Mouse (Mus musculus) heart, postnatal 0 days (tissue): ENCODE data around the gene Arhgef16. TPM values are rescaled to one million over a fixed set of nuclear protein-coding genes. Genes with fewer than 3 reads are reported as not detected.

Experiments used
- ATAC-seq: fragments of 200-750 bp; cut with Nextera tagmentation; 2 replicates; pipeline ENCODE4 v1.8.0; 2017; ENCODE audit warnings: low read depth, moderate number of reproducible peaks, moderate library complexity; ENCODE audit not compliant: insufficient read depth
- DNase-seq: peaks from one replicate; pipeline ENCODE4 v3.0.0-alpha.2; 2016; ENCODE audit warnings: low spot score
- H3K27ac ChIP-seq: fragments of 300-500 bp; sonication (generic); 2 replicates; pipeline ENCODE4 v1.5.1; 2014; ENCODE audit warnings: low read depth, mild to moderate bottlenecking
- H3K27me3 ChIP-seq: fragments of 300-500 bp; sonication (generic); 2 replicates; pipeline ENCODE4 v1.6.1; 2014; ENCODE audit warnings: low read length, mixed read lengths; ENCODE audit not compliant: control insufficient read depth, insufficient read depth
- H3K36me3 ChIP-seq: fragments of 300-500 bp; sonication (generic); replicated peaks from 2 replicates; pipeline ENCODE4 v1.6.1; 2014; ENCODE audit warnings: low read length, mixed read lengths; ENCODE audit not compliant: control insufficient read depth, insufficient read depth
- H3K4me1 ChIP-seq: fragments of 300-500 bp; sonication (generic); 2 replicates; pipeline ENCODE4 v1.6.1; 2014; ENCODE audit warnings: antibody characterized with exemption; ENCODE audit not compliant: control insufficient read depth, insufficient read depth
- H3K4me2 ChIP-seq: fragments of 300-500 bp; sonication (generic); 2 replicates; pipeline ENCODE4 v1.6.1; 2014; ENCODE audit warnings: low read depth, mild to moderate bottlenecking, low read length, moderate library complexity
- H3K4me3 ChIP-seq: fragments of 300-500 bp; sonication (generic); 2 replicates; pipeline ENCODE4 v1.5.1; 2014; ENCODE audit warnings: low read depth, low read length
- H3K9ac ChIP-seq: fragments of 300-500 bp; sonication (generic); replicated peaks from 2 replicates; pipeline ENCODE4 v1.6.1; 2014; ENCODE audit warnings: low read depth, low read length, mixed read lengths
- H3K9me3 ChIP-seq: fragments of 300-500 bp; sonication (generic); replicated peaks from 2 replicates; pipeline ENCODE4 v1.6.1; 2016; ENCODE audit warnings: low read length; ENCODE audit not compliant: control insufficient read depth
- CTCF ChIP-seq: IDR thresholded peaks from 2 replicates; pipeline ENCODE4 v1.5.1; 2016; ENCODE audit warnings: antibody characterized with exemption, control low read depth, low read depth
- EP300 ChIP-seq: IDR thresholded peaks from 2 replicates; pipeline ENCODE4 v1.6.1; 2016; ENCODE audit warnings: antibody characterized with exemption, low read depth
- WGBS: fragments of 180-500 bp; shearing (Covaris S2); extraction: QIAGEN DNeasy Blood & Tissue Kit; methylation state at CpG from one replicate; pipeline ENCODE4 v1.1.7; 2014; 5-methylcytosine and 5-hydroxymethylcytosine counted together
- polyA plus RNA-seq: library from polyadenylated mRNA; unstranded; fragments of >200 nt; fragmentation: Nextera tagmentation; extraction: Ambion mirVana; gene quantifications from 2 replicates; pipeline ENCODE4 v1.2.1, GENCODE M21; 2015
- total RNA-seq: library from RNA; depleted of rRNA; stranded (reverse); fragments of >200 nt; gene quantifications from 2 replicates; pipeline ENCODE4 v1.2.3, GENCODE M21; 2014; ENCODE audit warnings: low replicate concordance

Arhgef16 gene
- total and polyA plus RNA-seq, 2 experiments from 2014 or later, result 0.49 to 2.6 TPM

DNA sequence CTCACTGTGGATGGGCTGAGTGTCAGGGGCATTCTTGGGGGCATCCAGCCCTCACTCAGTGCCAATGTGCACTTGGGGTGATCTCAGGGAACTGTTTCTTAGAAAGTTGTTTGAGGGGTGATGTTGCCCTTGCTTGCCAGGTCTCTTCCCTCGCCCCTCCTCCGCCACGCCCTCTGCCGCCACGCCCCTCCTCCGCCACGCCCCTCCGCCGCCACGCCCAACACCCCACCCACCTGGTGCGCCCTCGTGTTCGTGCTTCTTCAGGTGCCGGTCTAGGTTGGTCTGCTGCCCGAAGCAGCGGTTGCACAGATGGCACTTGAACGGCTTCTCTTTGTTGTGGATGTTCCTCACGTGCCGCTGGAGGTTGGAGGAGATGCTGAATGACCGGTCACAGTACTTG is 27.0 kb upstream of the Arhgef16 start:
- 19% methylated on average over 13 of the region's 20 CpGs for WGBS
- no peak overlapping the region for H3K9ac ChIP-seq

GRCm38 (mm10) chr4:154325410-154325809 is 23.9 kb upstream of the Arhgef16 start:
- H3K4me2 ChIP-seq, result no peak overlapping the region
- 26% methylated on average over 4 of the region's 4 CpGs for WGBS
- peaks cover 8% of the 10 kb centered on the region; the same call in 1 of the 2 replicates for H3K4me1 ChIP-seq
- peak overlapping the region; percentile 45 for H3K27ac ChIP-seq
- no peaks in the 10 kb centered on the region for H3K9me3 ChIP-seq
- ATAC-seq (peak; percentile 28; the same call in 1 of the 2 replicates), DNase-seq (peak; percentile 51)
- no peak for TF ChIP-seq CTCF
- no peak for TF ChIP-seq EP300
- H3K36me3 ChIP-seq, result peaks cover 13% of the 10 kb centered on the region; the same call in 1 of the 2 replicates
- H3K9ac ChIP-seq, result no peak overlapping the region; the same call in 1 of the 2 replicates
- no peak overlapping the region for H3K4me3 ChIP-seq
- H3K27me3 ChIP-seq, result no peaks in the 10 kb centered on the region

More for the DNA sequence above, 27.0 kb upstream of the Arhgef16 start:
- H3K27ac ChIP-seq, result no peak overlapping the region
- no peak for DNase-seq
- H3K9me3 ChIP-seq, result no peaks in the 10 kb centered on the region
- no peaks in the 10 kb centered on the region for H3K27me3 ChIP-seq
- TF ChIP-seq EP300 (no peak), CTCF (no peak)
- H3K4me1 ChIP-seq, result peaks cover 20% of the 10 kb centered on the region
- no peak overlapping the region for H3K4me3 ChIP-seq
- ATAC-seq, result no peak
- H3K4me2 ChIP-seq, result no peak overlapping the region
- H3K36me3 ChIP-seq, result peaks cover 8% of the 10 kb centered on the region; the same call in 1 of the 2 replicates

DNA sequence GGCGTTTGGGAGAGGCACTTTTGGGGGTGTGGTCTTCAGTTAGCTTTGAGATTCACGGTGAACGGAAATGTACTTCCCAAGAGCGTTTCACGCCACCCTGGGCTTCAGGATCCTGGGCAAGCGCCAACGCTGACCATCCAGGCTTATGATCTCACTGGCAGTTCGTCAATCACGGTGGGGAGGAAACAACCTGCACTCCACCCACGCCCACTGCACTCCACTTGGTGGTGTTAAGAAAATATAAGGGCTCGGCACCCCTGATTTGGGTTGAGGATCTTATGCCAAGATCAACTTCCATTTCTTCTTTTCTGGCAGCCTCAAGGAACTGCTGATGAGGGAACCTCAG is 12.1 kb upstream of the Arhgef16 start:
- no peak overlapping the region for H3K4me2 ChIP-seq
- 63% methylated on average over 11 of the region's 11 CpGs for WGBS
- no peak for TF ChIP-seq EP300
- TF ChIP-seq CTCF, result no peak

DNA sequence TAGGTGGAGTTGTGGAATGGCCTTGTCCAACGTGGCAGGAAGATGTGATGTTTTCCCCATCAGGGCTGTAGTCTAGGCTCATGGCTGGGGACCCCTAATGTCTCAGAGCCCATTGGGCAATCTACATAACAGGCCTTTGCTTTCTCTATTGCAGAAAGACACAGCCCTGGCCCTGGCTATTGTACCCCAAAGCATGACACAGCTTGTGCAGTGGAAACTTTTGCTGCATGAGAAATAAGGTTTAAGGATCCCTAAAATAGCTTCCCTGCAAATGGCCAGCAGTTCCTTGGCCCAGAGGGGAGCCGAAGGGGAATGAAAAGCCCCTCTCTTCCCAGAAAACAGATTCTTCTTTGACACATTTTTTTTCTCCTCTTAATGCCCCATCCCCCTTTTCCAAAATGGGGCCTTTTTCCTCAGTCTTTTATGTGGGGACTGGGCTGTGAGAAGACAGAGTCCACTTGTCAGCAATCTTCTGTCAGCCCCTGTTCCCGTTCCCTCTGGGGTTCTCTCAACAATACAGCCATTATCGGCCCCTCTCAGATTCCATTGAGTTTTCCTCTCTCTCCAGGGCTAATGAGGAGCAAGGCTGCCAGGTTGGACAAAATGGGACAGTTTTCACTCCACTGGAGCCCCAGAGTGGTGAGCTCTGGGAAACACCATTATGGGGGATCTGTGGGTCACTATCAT is 11.6 kb upstream of the Arhgef16 start:
- no peaks in the 10 kb centered on the region for H3K27me3 ChIP-seq
- H3K4me3 ChIP-seq, result no peak overlapping the region
- TF ChIP-seq EP300 (no peak), CTCF (no peak)
- H3K9me3 ChIP-seq, result no peaks in the 10 kb centered on the region
- no peak overlapping the region for H3K27ac ChIP-seq
- 0 out of 2 replicates have a peak, but pooled peaks cover under 1% of the 10 kb centered on the region for H3K36me3 ChIP-seq
- no peak overlapping the region for H3K4me2 ChIP-seq
- H3K9ac ChIP-seq, result no peak overlapping the region
- no peaks in the 10 kb centered on the region for H3K4me1 ChIP-seq
- ATAC-seq (no peak), DNase-seq (no peak)
- 46% methylated on average over 4 of the region's 4 CpGs for WGBS

More for the DNA sequence above, 12.1 kb upstream of the Arhgef16 start:
- Histone ChIP-seq H3K9ac (no peak overlapping the region), H3K36me3 (peaks cover 6% of the 10 kb centered on the region; the same call in 1 of the 2 replicates), H3K4me3 (no peak overlapping the region), H3K9me3 (no peaks in the 10 kb centered on the region), H3K4me1 (no peaks in the 10 kb centered on the region), H3K27ac (no peak overlapping the region), H3K27me3 (no peaks in the 10 kb centered on the region)
- DNase-seq, result no peak
- no peak for ATAC-seq

GRCm38 (mm10) chr4:154312143-154312812 is 10.8 kb upstream of the Arhgef16 start:
- Histone ChIP-seq H3K36me3 (no peaks in the 10 kb centered on the region), H3K4me3 (no peak overlapping the region), H3K4me2 (no peak overlapping the region), H3K4me1 (no peaks in the 10 kb centered on the region), H3K27ac (no peak overlapping the region), H3K9me3 (no peaks in the 10 kb centered on the region), H3K27me3 (no peaks in the 10 kb centered on the region), H3K9ac (no peak overlapping the region)
- ATAC-seq (no peak), DNase-seq (no peak)
- 82% methylated on average over 2 of the region's 2 CpGs for WGBS
- TF ChIP-seq CTCF, result no peak
- TF ChIP-seq EP300, result no peak
